Mouse (Mus musculus) spleen, adult 2 months (tissue): ENCODE measurements around the gene Zbtb49.

ENCODE experiments used
- CTCF ChIP-seq: fragments of 200-500 bp; IDR thresholded peaks from 2 replicates; pipeline ENCODE4 v1.5.1; 2011; ENCODE audit warnings: mild to moderate bottlenecking, inconsistent platforms; ENCODE audit not compliant: insufficient read depth, insufficient read length, insufficient replicate concordance; ENCODE audit errors: extremely low read depth
- POLR2A ChIP-seq: fragments of 200-500 bp; IDR thresholded peaks from 2 replicates; pipeline ENCODE4 v1.6.1; 2011; ENCODE audit warnings: low read depth, low read length, inconsistent platforms

DNA sequence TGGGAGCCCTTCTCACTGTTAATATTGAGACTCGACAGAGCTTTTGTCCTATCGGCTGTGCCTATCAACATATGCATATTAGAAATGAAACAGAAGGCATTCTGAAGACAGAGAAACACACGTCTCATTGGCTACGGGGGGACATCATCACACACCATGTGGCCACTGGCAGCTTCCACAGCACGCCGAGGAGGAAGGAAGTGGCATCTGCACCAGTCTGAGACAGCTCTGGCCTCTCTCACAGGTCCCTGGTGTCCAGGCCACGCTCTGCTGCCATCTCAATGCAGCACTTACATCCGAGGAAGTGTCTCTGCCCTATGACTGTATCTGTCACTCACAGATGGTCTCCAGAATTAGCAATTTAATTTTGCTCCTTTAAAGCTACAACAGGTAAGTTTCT lies 8.6 kb downstream of the Zbtb49 start:
- TF ChIP-seq CTCF = no peak
- TF ChIP-seq POLR2A = no peak
